Mouse (Mus musculus): ENCODE measurements around the gene Spint1.

The Spint1 gene

GRCm38 (mm10) chr2:119237210-119237870, at the start of gene Spint1:
Gene Spint1 (plus strand): TSS chr2:119237362.
- no peak for DNase-seq

DNA sequence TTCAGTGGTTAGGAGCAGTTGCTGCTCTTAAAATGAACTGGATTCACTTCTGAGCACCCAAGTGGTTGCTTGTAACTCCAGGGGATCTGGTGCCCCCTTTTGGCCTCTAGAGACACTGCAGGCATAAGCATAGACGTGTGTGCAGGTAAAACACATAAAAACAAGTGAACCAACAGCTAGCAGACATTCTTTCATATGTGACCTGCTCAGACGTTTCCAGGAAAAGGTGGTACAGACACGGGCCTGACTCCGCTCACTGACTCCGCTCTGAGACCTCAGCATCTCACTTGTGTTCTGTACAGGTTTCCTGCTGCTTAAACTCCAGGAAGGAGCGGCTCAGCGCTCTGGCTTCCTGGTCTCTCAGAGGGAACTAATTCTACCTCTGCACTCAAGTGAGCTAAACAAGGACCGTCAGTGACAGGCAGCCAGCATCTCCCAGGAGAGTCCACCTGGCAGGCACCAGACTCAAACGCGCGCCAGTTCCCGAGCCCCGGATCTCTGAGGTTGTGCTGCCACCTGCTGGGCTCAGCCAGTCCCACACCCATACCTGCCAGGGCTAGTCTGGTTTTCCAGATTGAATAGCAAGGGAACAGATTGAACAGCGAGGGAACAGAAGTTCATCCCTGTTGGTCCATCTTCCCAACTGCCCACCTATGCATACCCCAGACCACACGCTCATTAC, 48.0 kb upstream of the Spint1 start:
- peak; percentile 51 to 64 for DNase-seq

GRCm38 (mm10) chr2:119190969-119191368, 46.2 kb upstream of the Spint1 start:
- DNase-seq: no peak

DNA sequence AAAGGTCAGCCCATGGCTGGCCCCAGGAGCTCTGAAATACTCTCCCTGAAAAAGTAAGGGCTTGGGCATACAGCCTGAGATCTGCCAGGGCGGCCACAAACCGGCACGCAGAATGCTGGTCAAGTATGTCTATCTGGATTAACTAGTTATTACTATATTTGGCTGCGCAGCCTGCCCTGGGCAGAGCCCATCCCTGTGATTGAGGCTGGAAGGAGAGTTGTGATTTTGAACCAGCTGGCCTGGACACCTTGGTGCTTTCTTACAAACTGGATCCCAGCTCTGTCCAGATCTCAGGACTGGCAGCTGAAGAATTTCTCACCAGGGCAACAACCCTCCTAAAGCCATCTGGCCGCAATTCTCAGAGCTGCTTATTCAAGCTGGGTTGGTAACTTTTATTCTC, 43.0 kb upstream of the Spint1 start:
- no peak for DNase-seq

DNA sequence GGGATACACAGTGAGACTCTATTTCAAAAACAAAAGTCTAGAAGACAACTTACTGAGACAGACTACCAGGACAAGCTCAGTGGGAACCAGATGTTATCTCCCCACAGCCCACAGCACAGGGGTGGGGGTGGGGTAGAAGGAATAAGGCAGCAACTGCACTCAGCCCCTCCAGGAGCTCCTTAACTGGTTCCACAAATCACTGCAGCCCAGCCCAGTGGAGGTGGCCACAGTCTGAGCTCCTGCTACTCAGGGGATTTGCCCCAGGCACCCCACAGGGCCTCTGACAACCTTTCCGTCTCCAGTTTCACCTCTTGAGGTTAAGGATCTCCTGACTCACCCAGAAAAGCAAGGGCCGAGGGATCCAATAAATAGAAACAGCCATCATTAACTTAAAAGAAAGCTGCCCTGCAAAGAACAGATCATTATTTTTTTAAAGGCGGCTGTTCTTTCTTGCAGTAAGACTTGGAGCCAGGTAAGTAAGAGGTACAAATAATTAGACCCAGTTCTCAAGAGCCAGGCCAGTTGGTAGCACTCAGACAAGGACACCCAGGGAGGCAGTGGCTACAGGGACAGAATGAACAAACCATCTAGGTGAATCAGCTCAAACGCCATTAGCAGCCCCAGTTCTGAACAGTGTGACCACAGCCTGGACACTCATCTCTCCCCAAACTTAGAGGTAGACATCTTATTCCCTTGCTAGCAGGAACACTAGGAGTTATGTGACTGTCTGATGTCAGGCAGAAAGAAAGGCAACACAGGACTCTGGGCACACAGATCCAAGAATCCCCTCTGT, 40.6 kb upstream of the Spint1 start:
- no peak for DNase-seq

GRCm38 (mm10) chr2:119197493-119197892, 39.7 kb upstream of the Spint1 start:
- no peak for DNase-seq

DNA sequence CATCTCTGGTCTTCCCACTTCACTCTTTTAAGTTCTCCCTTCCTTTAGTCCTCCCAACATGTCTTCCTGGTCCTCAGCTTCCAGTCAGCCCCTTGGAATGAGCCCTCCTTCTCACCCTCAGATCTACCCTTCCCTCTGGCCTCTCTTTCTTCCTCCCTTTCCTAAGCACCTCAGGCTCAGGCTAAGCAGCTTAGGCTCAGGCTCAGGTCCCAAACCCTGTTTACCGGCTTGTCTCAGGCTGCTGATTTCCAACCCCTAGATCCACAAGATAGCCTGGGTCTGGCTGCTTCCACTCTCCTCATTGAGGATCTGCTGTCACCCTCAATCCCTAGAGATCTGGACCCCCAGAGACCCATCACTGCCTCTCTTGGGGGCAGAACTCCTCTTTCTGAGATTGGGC, 39.1 kb upstream of the Spint1 start:
- no peak for DNase-seq

- no peak for DNase-seq
Measured at GRCm38 (mm10) chr2:119198934-119199333, 38.2 kb upstream of the Spint1 start.

DNA sequence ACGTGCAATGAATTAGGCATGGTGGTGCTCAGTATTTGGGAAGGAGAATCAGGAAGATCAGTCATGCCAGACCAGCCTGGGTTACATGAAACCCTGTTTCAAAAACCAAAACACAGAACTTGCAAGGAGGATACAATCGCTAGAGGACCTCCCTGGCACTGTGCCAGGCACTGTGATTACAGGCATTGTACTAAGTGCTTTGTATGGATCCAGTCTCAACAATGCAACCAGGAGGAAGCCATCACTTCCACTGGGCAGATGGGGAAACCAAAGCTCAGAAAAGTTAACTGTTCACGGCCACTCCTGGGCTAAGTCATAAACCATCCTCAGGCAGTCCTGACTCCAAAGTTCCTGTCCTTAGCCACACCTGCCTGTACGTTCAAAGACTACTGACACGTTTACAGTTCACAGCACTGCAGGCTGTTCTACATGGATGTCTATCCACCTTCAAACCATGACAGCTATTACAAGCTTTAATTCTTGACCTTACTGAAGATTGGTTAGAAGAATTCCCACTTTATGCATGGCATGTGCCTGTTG, 34.2 kb upstream of the Spint1 start:
- no peak for DNase-seq

DNA sequence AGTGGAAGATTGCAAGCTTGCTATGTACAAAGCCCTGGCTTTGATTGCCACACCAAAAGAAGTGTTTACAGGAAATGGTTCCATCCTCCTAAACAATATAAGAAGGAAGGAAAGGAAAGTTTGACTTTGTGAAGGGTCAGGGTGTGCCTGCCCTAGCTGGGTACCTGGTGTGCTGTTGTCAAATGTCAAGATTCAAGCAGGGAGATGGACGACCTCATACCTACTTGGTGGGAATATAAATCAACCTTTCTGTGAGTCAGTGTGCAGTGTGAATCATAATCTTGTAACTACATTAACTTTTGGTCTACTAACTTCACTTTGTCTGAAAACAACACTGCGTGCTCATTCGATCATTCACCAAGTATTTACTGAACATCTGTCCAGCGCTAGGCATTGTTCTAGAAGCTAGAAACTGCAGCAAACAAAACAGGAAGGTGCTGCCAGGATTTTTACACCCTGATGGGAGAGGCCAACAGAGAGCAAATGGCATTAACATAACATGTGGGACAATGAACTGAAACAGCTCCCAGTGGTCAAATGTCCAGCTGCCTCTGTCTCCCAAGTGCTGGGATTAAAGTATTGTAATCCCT, 33.2 kb upstream of the Spint1 start:
- DNase-seq: no peak

GRCm38 (mm10) chr2:119207961-119208343, 29.2 kb upstream of the Spint1 start:
- DNase-seq: no peak

GRCm38 (mm10) chr2:119208344-119209175, 28.6 kb upstream of the Spint1 start, which contains the start of the genes Zfyve19 and Dnajc17:
Gene Zfyve19 (plus strand): TSS chr2:119208617.
Gene Dnajc17 (minus strand): TSS chr2:119208795.
- DNase-seq: peak; percentile 91 to 93

GRCm38 (mm10) chr2:119209176-119209507, 28.0 kb upstream of the Spint1 start:
- no peak for DNase-seq

DNA sequence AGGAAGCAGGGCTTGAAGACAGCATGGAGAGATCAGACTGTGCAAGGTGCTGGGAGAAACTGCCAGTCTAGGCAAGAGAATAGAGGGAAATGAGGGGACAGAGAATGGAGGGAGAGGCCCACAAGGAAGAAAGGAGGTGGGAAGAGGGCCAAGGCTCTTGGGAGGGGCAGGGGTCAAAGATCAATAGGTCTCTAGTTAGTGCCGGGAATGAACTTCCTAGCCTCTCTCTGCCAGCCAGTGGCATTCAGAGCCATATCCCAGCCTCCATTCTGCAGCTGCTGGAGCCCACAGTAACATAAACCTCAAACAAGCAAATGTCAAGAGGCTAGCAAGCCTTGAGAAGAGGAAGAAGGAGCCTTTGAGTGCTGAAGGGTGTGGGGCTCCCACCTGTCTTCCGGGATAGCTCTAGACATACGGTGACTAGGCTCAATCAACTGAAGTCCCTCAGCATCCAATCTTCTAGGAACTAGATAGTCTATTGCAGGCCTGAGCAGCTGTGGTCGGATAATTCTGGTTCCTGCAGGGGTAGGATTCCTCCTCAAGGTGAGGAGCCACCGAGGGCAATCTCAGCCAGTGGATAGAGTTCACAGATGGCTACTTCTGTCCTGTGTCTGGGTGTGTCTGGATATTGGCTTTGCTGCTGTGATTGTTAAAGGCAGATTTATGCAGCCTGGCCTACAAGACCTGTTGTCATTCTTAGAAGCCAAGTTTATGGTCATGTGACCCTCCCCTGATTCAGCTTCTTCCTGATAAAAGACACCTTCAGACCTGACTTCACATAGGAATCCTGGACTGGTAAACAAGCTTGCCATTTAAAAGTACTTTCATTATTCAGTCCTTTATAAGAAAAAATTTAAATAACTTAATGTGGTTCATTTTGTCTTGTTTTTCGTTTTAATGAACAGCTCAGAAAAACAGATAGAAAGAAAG, 7.1 kb upstream of the Spint1 start, which contains the start of gene Ppp1r14d:
Gene Ppp1r14d, minus strand, starts transcription at position 132 of the 930 bp plus-strand sequence.
- no peak for DNase-seq

DNA sequence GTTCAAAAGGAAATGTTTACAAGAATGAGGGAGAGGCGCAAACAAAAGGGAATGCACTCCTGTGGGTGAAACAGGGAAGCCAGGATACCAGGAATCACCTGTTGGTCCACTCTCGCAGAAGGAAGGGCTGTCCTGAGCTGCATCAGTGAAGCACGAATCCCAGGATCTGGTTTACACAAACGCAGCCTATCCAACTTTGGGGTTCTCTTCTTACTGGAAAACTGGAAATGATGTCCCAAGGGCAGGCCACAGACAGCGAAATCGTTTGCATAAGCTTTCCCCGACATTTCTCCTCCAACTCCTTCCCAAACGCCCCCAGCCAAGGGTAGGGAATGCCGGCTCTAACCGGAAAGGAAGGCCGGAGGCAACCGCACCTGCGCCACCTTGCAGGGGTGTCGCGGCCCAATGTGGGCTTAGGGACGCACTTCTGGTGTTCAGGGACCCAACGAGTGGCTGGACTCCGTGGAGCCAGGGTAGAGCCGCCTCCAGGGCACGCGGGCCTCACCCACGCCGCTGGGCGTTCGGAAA, 416 bp upstream of the Spint1 start:
- no peak for DNase-seq

DNA sequence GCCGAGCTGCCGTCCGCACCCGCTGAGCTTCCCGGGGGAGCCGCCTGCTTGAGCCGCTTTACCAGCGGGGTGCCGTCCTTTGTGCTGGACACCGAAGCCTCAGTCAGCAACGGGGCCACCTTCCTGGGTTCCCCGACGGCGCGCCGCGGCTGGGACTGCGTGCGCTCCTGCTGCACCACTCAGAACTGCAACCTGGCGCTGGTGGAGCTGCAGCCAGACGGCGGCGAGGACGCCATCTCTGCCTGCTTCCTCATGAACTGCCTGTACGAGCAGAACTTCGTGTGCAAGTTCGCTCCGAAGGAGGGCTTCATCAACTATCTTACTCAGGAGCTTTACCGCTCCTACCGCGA, 684 bp downstream of the Spint1 start:
- DNase-seq: no peak

DNA sequence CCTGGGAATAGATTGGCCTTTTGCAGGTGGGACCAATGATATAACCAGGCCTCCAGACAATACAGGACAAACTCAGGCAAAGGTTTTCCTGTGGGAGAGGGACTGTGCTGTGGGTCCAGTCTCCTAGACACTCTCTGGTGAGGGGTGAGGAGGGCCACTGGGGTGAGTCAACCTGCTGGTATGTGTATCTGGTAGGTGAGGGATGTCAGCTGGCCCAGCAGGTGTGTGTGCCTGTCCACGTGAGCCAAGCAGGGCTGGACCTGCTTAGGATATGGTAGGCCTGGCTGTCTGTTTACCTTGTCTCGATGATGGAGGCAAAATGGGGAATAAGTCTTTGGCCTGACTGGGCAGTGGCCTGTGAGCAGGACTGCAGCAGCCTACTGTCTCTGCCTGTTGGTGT, 1.5 kb downstream of the Spint1 start:
- DNase-seq: no peak

DNA sequence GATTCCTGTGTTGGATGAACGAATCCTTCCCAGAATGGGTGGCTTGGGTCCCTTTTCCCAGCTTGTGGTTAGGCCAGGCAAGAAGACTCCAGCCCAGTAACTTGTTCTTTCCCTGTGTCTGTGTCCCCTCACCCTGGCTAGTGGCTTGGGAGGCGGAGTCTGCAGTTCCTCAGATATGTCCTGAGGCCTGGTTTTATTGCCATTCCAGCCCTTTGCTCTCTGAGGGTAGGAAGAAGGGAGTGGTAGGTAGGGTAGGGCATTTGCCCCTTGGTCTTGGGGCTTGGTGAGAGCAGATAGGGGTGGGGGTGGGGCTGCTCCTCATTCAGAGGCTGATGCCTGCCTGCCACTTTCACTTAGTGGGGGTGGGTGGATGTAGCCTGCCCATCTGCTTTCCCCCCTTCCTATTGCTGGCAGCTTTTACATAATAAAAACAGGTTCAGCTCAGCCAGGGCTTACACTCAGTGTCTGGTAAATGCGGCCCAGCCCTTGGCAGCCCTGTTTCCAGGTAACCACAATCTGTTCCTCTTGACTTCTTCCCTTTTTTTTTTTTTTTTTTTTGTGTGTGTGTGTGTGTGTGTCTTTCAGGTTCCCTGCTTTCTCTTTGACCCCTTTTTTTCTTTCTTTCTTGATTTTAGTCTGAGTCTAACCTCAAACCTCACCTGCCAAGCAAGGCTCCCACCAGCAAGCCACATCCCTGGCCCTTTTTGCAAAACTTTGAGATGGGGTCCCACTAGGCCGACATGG, 3.1 kb downstream of the Spint1 start:
- no peak for DNase-seq

GRCm38 (mm10) chr2:119240819-119241186, 3.6 kb downstream of the Spint1 start:
- no peak for DNase-seq

DNA sequence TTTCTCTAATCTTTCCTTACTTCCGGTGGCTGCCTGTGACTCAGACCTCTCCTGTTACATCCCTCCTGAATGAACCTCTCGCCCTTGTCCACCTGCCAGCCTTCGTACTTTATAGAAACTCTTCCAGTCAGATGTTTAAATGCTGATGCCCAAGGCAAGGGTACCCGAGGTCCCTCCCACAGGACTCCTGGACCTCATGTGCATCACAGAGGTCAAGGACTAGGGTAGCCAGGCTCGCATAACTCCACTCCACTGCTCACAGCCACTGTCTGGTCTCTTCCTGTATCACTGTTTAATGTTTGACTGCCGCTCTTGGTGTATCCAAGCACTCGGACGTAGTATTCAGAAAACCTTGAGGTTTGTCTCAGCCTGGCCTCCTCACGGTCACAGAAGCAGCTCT, 5.4 kb downstream of the Spint1 start:
- DNase-seq: no peak
